Comparison of ENCODE assay signal across 22 mouse cellular contexts in genomic region chr14:124613473-124613872, GRCm38 (mm10).
DNase-seq lines count a peak whose midpoint lies in the region; ATAC-seq lines count a peak whose summit lies in the region.
"Had no signal": no experiment of that assay in that cellular context is flagged by ENCODE, and none has a peak within 500 bp of the region (broad histone marks: within the 10 kb centered on the region; RNA-seq: fewer than 3 reads in every experiment).

No protein-coding gene starts in this region.

- DNase-seq in frontal cortex, postnatal 10 days (ENCODE audit: low spot score in 2 of 2) = no peak
- peak; percentile 16 for DNase-seq in left cerebral cortex, adult 11 months (ENCODE audit: low spot score)
- DNase-seq in left cerebral cortex, adult 18-20 months (ENCODE audit: low spot score in 2 of 2) = no peak
- peak; percentile 20 for DNase-seq in right cerebral cortex, adult 18-20 months
- no peak for DNase-seq in right cerebral cortex, postnatal 10 days (ENCODE audit: low spot score in 2 of 2)
- no peak for DNase-seq in cerebellum, adult 9-11 months
- DNase-seq: adrenal gland, adult 8-10 months; adrenal gland, postnatal 14 days; adrenal gland, postnatal 36 days; B cell, adult 2 months; cerebellum, adult 11 months; cerebellum, adult 18-20 months; cerebellum, adult 8-10 months; cerebellum, postnatal 10 days; cerebellum, postnatal 25 days; embryo, embryonic 11 days had no signal

- ATAC-seq in frontal cortex, adult (ENCODE audit: low TSS enrichment) = peak; percentile 91
- ATAC-seq: activated CD4-positive, CD25-positive, alpha-beta regulatory T cell, adult 4 months; CD4-positive, CD25-positive, alpha-beta regulatory T cell, adult 4 months; forebrain, embryonic 14.5 days; forebrain, embryonic 16.5 days; Patski had no signal

Comparison
In these comparisons a context has a peak if more than half of its experiments do, and no peak if none do; other contexts are left out.
1. DNase-seq: peak in left cerebral cortex, adult 11 months (single experiment) and right cerebral cortex, adult 18-20 months (single experiment); none in frontal cortex, postnatal 10 days (0 of 2), left cerebral cortex, adult 18-20 months (0 of 2), right cerebral cortex, postnatal 10 days (0 of 2) and cerebellum, adult 9-11 months (single experiment).